Mouse (Mus musculus): ENCODE measurements around the gene Zfand3. TPM values are rescaled to one million over a fixed set of nuclear protein-coding genes. Genes with fewer than 3 reads are reported as not detected.

Zfand3 gene
- total RNA-seq, 2 experiments from 2014 or later, result 140 to 145 TPM

- DNase-seq (ENCODE audit: low spot score in 2 of 2), result no peak
These were observed 8.5 kb upstream of the Zfand3 start for GRCm38 (mm10) chr17:29995986-29996385.

DNA sequence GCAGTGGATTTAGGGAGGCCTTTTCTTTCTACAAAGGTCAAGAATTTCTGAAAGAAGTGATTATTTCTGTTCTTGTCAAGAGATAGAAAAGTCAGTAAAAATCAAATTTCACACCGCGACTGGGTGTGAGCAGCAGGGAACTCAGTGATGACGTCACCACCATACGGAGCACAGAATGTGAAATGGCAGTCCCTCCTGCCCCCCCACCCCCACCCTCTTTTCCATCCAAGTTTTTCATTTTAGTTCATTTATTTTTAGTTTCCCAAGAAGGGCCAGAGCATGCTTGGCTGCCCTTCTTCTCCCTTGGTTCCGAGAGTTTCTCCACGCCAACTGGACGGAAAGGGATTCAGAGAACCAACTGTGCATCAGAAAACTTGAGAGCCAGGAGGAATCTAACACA, 6.8 kb upstream of the Zfand3 start:
- no peak for DNase-seq (ENCODE audit: low spot score in 2 of 2)

DNA sequence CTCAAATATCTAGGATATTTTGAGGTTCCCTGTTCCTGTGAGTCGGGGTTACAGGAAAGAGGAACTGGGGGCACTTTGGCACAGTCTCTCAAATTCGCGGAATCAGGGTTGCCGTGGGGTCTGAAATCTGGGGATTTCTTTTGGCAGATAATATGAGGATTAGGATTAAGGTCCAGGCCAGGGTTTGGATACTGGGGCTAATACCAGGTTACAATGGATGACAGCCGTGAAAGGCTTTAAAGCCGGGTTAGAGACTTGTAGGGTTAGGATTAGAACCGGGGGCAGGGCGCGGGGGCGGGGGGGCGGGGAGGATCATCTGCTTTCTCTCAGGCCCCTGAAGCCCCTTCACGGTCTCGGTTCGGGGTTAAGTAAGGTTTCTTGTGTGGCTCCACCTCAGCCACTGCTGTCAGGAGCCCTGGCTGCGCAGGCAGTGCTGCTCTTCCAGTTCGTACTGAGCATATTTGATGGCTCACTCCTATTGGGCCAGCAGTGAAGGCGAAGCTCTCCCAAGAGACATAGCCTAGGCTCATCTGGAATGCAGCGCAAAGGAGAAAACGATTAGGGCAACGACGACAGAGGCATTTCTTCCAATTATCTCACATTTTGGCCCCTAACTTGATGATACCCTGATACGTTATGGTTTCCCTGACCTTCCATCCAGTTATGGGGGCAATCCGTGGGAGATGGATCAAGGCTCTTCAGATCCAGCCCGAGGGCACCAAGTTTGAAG, 5.8 kb upstream of the Zfand3 start:
- no peak for DNase-seq (ENCODE audit: low spot score in 2 of 2)

DNA sequence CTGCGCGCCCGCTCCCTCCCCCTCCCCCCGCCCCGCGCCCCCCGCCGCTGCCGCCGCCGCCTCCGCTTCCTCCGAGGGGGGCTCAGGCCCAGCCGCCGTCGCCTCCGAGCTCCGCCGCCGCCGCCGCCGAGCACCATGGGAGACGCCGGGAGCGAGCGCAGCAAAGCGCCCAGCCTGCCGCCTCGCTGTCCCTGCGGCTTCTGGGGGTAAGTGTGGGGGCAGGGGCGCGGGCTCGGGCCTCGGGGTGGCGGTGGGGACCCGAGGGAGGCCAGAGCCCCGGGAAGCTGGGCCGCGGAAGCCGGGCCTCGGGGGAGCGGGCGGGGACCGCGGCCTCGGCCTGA, 540 bp downstream of the Zfand3 start:
- no peak for DNase-seq (ENCODE audit: low spot score in 2 of 2)

GRCm38 (mm10) chr17:30005451-30005941, 963 bp downstream of the Zfand3 start:
- peak in 1 of 2 experiments; percentile 16 for DNase-seq (ENCODE audit: low spot score in 2 of 2)

GRCm38 (mm10) chr17:30006877-30007276, 2.3 kb downstream of the Zfand3 start:
- DNase-seq (ENCODE audit: low spot score in 2 of 2), result no peak

GRCm38 (mm10) chr17:30007883-30008282, 3.4 kb downstream of the Zfand3 start:
- no peak for DNase-seq (ENCODE audit: low spot score in 2 of 2)

DNA sequence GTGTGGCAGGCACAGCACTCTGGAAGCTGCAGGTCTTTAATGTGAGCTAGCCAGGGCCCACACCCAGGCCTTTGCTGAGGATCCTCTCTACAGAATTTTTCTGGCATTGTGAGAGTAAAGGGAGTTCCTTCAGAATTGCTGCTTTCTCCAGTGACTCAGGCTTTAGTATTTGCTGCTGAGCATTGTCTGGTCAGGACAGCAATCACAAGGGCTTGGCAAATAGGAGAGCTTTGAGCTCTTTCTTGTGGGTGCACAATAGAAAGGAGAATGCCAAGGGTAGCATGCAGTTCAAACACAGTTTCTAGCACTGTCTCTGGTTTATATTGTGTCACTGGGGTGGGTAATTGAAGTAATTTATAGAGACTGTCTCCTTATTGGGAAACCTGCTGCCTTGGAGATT, 3.9 kb downstream of the Zfand3 start:
- no peak for DNase-seq (ENCODE audit: low spot score in 2 of 2)

DNA sequence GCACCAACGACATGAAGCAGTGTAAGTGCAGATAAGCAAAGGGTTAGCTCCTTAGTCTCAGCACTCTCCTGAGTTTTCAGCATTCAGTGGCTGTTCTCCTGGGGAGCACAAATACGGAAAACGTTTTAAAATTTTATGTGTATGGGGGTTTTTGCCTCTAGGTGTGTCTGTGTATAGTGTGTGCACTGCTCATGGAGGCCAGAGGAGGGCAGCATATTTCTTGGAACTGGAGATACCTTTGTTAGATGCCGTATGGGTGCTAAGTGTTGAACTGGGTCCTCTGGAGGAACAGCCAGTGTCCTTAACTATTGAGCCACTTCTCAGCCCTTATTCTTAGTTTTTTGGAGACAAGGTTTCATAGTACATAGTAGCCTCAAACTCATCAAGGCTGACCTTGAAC, 10.1 kb downstream of the Zfand3 start:
- no peak for DNase-seq (ENCODE audit: low spot score in 2 of 2)

DNA sequence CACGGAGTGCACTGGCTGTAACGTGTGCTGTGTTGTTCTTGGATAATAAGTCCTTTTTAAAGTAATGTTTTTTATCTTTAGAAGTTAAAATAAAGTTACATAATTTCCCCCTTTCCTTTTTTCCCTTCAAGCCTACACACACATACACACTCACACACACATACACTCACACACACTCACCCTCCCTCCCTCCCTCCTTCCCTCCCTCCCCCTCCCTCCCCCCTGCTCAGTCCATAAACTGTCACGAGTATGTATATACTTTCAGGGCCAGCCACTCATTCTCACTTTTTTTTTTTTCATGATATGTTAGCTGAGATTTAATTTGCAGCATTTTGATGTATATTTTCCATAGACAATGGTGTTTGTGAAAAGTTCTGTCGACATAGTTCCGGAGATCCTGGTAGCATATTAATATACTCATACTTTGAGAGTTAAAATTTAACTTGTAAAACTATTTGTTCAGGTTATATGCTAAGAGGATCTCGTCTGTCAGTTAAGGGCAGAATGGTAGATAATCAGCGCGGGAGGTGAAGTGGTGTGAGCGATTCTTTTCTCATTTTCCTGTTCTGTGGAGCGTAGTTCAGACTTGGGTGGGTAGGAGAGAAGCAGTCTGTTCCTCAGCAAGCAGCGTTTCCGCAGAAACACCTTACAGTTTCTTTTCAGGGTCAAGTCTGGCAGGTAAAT, 14.5 kb downstream of the Zfand3 start:
- DNase-seq (ENCODE audit: low spot score in 2 of 2), result no peak

DNA sequence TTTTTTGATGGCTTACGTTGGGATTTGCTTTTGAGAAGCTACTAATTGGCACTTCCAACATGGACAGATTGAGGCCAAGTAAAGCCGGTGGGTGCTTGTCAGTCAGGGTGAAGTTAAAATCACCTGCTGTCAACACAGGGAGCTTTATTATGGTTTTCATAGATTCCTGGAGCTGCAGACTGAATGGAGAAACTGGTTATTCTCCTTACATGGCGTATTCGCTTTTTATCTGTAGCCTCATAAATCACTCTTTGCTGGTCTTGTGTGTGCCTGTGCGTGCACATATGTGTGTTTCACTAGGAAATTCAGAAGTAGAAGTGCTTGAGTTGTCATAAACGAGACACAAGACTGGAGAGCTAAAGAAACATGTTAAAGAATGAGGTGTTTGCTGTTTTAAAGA, 15.4 kb downstream of the Zfand3 start:
- DNase-seq (ENCODE audit: low spot score in 2 of 2), result no peak

- DNase-seq (ENCODE audit: low spot score in 2 of 2), result peak; percentile 22 to 63
These were observed 20.1 kb downstream of the Zfand3 start for GRCm38 (mm10) chr17:30024651-30025050.

GRCm38 (mm10) chr17:30026617-30027016, 22.1 kb downstream of the Zfand3 start:
- no peak for DNase-seq (ENCODE audit: low spot score in 2 of 2)

GRCm38 (mm10) chr17:30027343-30028029, 23.0 kb downstream of the Zfand3 start:
- DNase-seq (ENCODE audit: low spot score in 2 of 2), result peak in 1 of 2 experiments; percentile 39

- no peak for DNase-seq (ENCODE audit: low spot score in 2 of 2)
These were observed 25.2 kb downstream of the Zfand3 start for GRCm38 (mm10) chr17:30029633-30030226.

DNA sequence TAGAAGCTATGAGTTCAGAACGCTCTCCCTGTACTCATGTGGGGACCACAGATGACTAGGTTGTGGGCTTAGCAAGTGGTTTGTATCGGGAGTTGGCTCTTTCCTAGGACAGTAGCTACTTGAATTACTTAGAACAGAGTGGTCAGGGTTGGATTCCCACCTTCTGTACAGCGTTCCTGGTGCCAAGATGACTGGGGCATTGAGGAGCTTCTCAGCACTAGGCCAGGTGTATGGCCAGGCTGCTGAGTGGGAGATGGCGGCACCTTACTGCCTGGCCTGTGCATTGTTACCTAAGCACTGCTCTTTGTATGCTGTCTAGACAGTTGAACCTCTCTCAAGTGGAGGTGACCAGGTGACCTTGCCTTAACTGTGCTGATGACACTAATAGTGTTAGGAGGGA, 28.3 kb downstream of the Zfand3 start:
- no peak for DNase-seq (ENCODE audit: low spot score in 2 of 2)

GRCm38 (mm10) chr17:30033991-30034390, 29.5 kb downstream of the Zfand3 start:
- no peak for DNase-seq (ENCODE audit: low spot score in 2 of 2)

GRCm38 (mm10) chr17:30035216-30036005, 30.9 kb downstream of the Zfand3 start:
- no peak for DNase-seq (ENCODE audit: low spot score in 2 of 2)

DNA sequence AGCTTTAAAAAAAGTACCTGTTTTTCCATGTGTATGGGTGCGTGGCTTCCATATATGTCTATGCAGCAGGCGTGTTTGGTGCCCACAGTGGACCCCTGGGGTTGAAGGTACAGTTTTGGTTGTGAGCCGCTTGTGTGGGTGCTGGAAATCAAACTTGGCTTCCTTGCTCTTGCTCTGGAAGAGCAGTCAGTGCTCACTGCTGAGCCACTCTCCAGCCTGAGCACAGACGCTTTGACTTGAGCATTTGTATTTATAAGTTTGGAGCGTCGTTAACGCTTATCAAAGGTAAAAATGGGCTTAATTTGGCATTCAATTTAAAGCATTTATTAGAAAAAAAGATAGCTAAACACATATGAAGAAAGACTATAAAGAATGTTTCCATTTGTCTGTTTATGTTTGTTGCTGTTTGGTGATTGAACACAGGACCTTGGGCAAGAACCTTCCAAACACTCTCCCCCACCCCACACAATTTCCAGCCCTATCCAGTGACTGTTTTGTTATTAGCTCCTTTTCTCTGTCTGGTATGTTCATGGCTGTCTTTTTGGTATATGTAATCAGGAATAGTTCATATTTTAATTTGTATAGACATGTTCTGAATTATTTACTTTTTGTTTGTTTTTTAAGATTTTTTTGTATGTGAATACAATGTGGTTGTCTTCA, 38.8 kb downstream of the Zfand3 start:
- DNase-seq (ENCODE audit: low spot score in 2 of 2), result no peak

DNA sequence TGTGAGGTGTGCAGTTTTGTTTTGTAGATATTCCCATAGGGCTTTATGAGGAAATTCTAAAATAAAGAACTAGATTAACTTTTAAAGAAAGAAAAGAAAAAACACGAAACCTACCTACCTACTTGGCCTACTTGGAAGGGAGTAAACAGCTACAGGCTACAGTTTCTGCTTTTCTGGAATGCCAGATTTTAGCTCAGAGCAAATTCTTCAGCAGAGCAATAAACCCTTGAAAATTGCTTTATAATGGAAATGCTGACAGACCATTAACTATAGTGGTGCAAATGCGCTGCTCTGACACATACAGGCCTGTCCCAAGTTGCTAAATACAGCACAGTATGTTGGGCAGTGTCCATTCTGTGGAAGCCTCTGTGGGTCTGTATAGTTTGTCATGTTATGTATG, 40.6 kb downstream of the Zfand3 start:
- DNase-seq (ENCODE audit: low spot score in 2 of 2), result no peak
